Mouse (Mus musculus): ENCODE data around the gene Fgf4. TPM values are rescaled to one million over a fixed set of nuclear protein-coding genes. Genes with fewer than 3 reads are reported as not detected.

Fgf4 gene
- total and polyA plus RNA-seq, 2 experiments from 2014 or later = not detected

DNA sequence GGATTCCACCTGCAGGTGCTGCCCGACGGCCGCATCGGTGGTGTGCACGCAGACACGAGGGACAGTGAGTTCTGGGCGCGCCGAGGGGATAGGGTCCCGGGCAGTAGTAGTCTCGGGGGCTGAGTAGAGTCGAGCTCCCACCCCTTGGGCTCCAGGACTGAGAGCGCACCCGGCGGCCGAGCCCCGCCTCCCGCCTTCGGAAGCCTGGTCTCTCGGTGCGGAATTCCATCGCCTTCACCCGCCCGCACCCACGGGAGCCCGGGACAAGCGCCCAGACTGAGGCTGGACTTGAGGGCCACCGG, 14.6 kb downstream of the Fgf4 start:
- DNase-seq (ENCODE audit: low spot score) = no peak
- ATAC-seq (ENCODE audit: low FRiP score) = no peak
- Histone ChIP-seq H3K4me2 (ENCODE audit: low read depth, low read length, poor library complexity, severe bottlenecking) (no peak overlapping the region), H3K27me3 (ENCODE audit: insufficient read depth, low read length) (peaks cover 54% of the 10 kb centered on the region), H3K9ac (replicated peaks; ENCODE audit: low read length, poor library complexity, severe bottlenecking) (no peak overlapping the region), H3K4me3 (ENCODE audit: low read depth, low read length) (peak overlapping the region; percentile 23; the same call in 1 of the 2 replicates), H3K4me1 (ENCODE audit: insufficient read depth, low read length) (peaks cover 10% of the 10 kb centered on the region), H3K27ac (ENCODE audit: low read depth, low read length) (no peak overlapping the region), H3K9me3 (ENCODE audit: low read length) (no peaks in the 10 kb centered on the region), H3K36me3 (ENCODE audit: insufficient read depth, low read length) (no peaks in the 10 kb centered on the region)
- 0% methylated on average over 27 of the region's 28 CpGs for WGBS
- no peak for TF ChIP-seq CTCF (IDR thresholded peaks at IDR 0.05)

- H3K27me3 ChIP-seq (ENCODE audit: insufficient read depth, low read length) = peaks cover 54% of the 10 kb centered on the region
- no peaks in the 10 kb centered on the region for H3K36me3 ChIP-seq (ENCODE audit: insufficient read depth, low read length)
- peaks cover 10% of the 10 kb centered on the region for H3K4me1 ChIP-seq (ENCODE audit: insufficient read depth, low read length)
- no peak for TF ChIP-seq CTCF (IDR thresholded peaks at IDR 0.05)
- H3K27ac ChIP-seq (ENCODE audit: low read depth, low read length) = no peak overlapping the region
- 1% methylated on average over 14 of the region's 15 CpGs for WGBS
- peak overlapping the region; percentile 23; the same call in 1 of the 2 replicates for H3K4me3 ChIP-seq (ENCODE audit: low read depth, low read length)
- no peak for ATAC-seq (ENCODE audit: low FRiP score)
- peak; percentile 3 for DNase-seq (ENCODE audit: low spot score)
- H3K9ac ChIP-seq (replicated peaks; ENCODE audit: low read length, poor library complexity, severe bottlenecking) = no peak overlapping the region
- H3K4me2 ChIP-seq (ENCODE audit: low read depth, low read length, poor library complexity, severe bottlenecking) = no peak overlapping the region
- H3K9me3 ChIP-seq (ENCODE audit: low read length) = no peaks in the 10 kb centered on the region
Measured at GRCm38 (mm10) chr7:144862126-144862525, 15.0 kb downstream of the Fgf4 start.

- ATAC-seq (ENCODE audit: low FRiP score) = no peak
- Histone ChIP-seq H3K4me3 (ENCODE audit: low read depth, low read length) (no peak overlapping the region), H3K9ac (replicated peaks; ENCODE audit: low read length, poor library complexity, severe bottlenecking) (no peak overlapping the region), H3K9me3 (ENCODE audit: low read length) (no peaks in the 10 kb centered on the region), H3K4me1 (ENCODE audit: insufficient read depth, low read length) (peaks cover 10% of the 10 kb centered on the region), H3K36me3 (ENCODE audit: insufficient read depth, low read length) (no peaks in the 10 kb centered on the region), H3K27me3 (ENCODE audit: insufficient read depth, low read length) (peaks cover 54% of the 10 kb centered on the region), H3K27ac (ENCODE audit: low read depth, low read length) (no peak overlapping the region), H3K4me2 (ENCODE audit: low read depth, low read length, poor library complexity, severe bottlenecking) (no peak overlapping the region)
- DNase-seq (ENCODE audit: low spot score) = no peak
- WGBS = 7% methylated on average over 18 of the region's 18 CpGs
- TF ChIP-seq CTCF (IDR thresholded peaks at IDR 0.05) = no peak
Measured at GRCm38 (mm10) chr7:144862712-144863111, 15.5 kb downstream of the Fgf4 start.

DNA sequence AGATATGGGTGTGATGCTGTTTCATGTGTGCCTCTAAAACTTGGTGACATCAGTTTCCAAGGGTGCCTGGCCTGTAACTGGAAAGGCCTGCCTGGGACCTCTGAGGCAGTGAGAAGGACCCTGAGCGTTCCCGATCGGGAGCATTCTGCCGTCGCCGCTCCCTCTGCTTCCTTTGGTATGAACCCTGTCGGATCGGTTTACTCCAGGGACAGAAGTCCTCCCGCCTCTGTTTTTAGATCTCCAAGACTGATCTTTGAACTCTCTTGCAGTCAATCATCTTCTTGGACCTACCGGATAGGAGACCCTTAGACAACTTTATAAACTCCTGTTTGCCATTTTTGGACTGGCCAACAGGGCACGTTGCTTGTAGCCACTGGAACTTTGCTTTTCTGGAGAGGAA, 16.0 kb downstream of the Fgf4 start:
- H3K4me2 ChIP-seq (ENCODE audit: low read depth, low read length, poor library complexity, severe bottlenecking) = no peak overlapping the region
- DNase-seq (ENCODE audit: low spot score) (no peak), ATAC-seq (ENCODE audit: low FRiP score) (no peak)
- no peak overlapping the region for H3K27ac ChIP-seq (ENCODE audit: low read depth, low read length)
- 4% methylated on average over 11 of the region's 11 CpGs for WGBS
- no peak overlapping the region for H3K9ac ChIP-seq (replicated peaks; ENCODE audit: low read length, poor library complexity, severe bottlenecking)
- H3K4me1 ChIP-seq (ENCODE audit: insufficient read depth, low read length) = peaks cover 10% of the 10 kb centered on the region
- no peaks in the 10 kb centered on the region for H3K9me3 ChIP-seq (ENCODE audit: low read length)
- H3K27me3 ChIP-seq (ENCODE audit: insufficient read depth, low read length) = peaks cover 54% of the 10 kb centered on the region
- H3K36me3 ChIP-seq (ENCODE audit: insufficient read depth, low read length) = no peaks in the 10 kb centered on the region
- no peak overlapping the region for H3K4me3 ChIP-seq (ENCODE audit: low read depth, low read length)
- no peak for TF ChIP-seq CTCF (IDR thresholded peaks at IDR 0.05)

DNA sequence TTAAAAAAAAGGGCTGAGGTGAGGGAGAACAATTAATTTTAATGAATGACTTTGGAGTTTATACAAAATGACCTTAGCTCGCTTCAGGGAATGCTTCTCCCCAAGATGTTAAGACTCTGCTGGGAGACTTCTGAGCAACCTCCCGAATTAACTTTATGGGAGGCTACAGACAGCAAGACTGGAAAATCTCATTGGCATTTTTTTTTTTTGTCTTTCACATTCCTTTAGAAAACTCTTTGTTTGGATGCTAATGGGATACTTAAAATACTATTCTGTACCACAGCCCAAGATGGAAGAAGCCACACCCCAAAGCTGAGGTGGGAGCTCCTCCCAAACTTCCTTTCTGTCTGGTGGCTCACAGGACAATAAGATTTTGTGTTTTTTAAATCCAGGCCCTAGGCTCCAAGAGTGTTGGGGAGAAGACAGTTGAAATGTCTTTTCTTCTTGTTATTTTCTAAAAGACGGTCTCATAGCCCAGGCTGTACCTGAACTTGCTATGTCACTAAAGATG, 17.0 kb downstream of the Fgf4 start:
- Histone ChIP-seq H3K27me3 (ENCODE audit: insufficient read depth, low read length) (peaks cover 54% of the 10 kb centered on the region), H3K27ac (ENCODE audit: low read depth, low read length) (no peak overlapping the region), H3K4me3 (ENCODE audit: low read depth, low read length) (no peak overlapping the region), H3K36me3 (ENCODE audit: insufficient read depth, low read length) (no peaks in the 10 kb centered on the region), H3K9ac (replicated peaks; ENCODE audit: low read length, poor library complexity, severe bottlenecking) (no peak overlapping the region), H3K4me1 (ENCODE audit: insufficient read depth, low read length) (peaks cover 10% of the 10 kb centered on the region), H3K9me3 (ENCODE audit: low read length) (no peaks in the 10 kb centered on the region), H3K4me2 (ENCODE audit: low read depth, low read length, poor library complexity, severe bottlenecking) (no peak overlapping the region)
- 53% methylated on average over 3 of the region's 3 CpGs for WGBS
- TF ChIP-seq CTCF (IDR thresholded peaks at IDR 0.05) = no peak
- DNase-seq (ENCODE audit: low spot score) = no peak
- no peak for ATAC-seq (ENCODE audit: low FRiP score)

GRCm38 (mm10) chr7:144867161-144867560, 20.0 kb downstream of the Fgf4 start:
- H3K9me3 ChIP-seq (ENCODE audit: low read length) = no peaks in the 10 kb centered on the region
- no peak overlapping the region for H3K27ac ChIP-seq (ENCODE audit: low read depth, low read length)
- no peak overlapping the region for H3K9ac ChIP-seq (replicated peaks; ENCODE audit: low read length, poor library complexity, severe bottlenecking)
- no peak overlapping the region for H3K4me2 ChIP-seq (ENCODE audit: low read depth, low read length, poor library complexity, severe bottlenecking)
- H3K27me3 ChIP-seq (ENCODE audit: insufficient read depth, low read length) = peaks cover 28% of the 10 kb centered on the region
- no peak for DNase-seq (ENCODE audit: low spot score)
- TF ChIP-seq CTCF (IDR thresholded peaks at IDR 0.05) = no peak
- no peak for ATAC-seq (ENCODE audit: low FRiP score)
- no peaks in the 10 kb centered on the region for H3K36me3 ChIP-seq (ENCODE audit: insufficient read depth, low read length)
- 73% methylated on average over 4 of the region's 4 CpGs for WGBS
- no peaks in the 10 kb centered on the region for H3K4me1 ChIP-seq (ENCODE audit: insufficient read depth, low read length)
- no peak overlapping the region for H3K4me3 ChIP-seq (ENCODE audit: low read depth, low read length)
